Mouse (Mus musculus): ENCODE data around the gene Apobec2.

The Apobec2 gene

GRCm38 (mm10) chr17:48437421-48437911 lies 4.7 kb upstream of the Apobec2 start:
- DNase-seq (ENCODE audit: low read depth), result no peak

GRCm38 (mm10) chr17:48436487-48436886 lies 3.8 kb upstream of the Apobec2 start:
- DNase-seq (ENCODE audit: low read depth), result peak; percentile 83

GRCm38 (mm10) chr17:48434479-48434878 lies 1.7 kb upstream of the Apobec2 start:
- no peak for DNase-seq (ENCODE audit: low read depth)

GRCm38 (mm10) chr17:48433689-48434330 lies 1.1 kb upstream of the Apobec2 start:
- DNase-seq (ENCODE audit: low read depth), result peak; percentile 50

- no peak for DNase-seq (ENCODE audit: low read depth)
Observed at GRCm38 (mm10) chr17:48433006-48433655, 401 bp upstream of the Apobec2 start.

GRCm38 (mm10) chr17:48431054-48431453 lies 1.7 kb downstream of the Apobec2 start:
- no peak for DNase-seq (ENCODE audit: low read depth)

- no peak for DNase-seq (ENCODE audit: low read depth)
Observed at GRCm38 (mm10) chr17:48430394-48430793, 2.3 kb downstream of the Apobec2 start.

GRCm38 (mm10) chr17:48427852-48428530 lies 4.7 kb downstream of the Apobec2 start:
- peak; percentile 59 for DNase-seq (ENCODE audit: low read depth)

GRCm38 (mm10) chr17:48426991-48427750 lies 5.6 kb downstream of the Apobec2 start:
- DNase-seq (ENCODE audit: low read depth), result no peak

GRCm38 (mm10) chr17:48425823-48426612 lies 6.7 kb downstream of the Apobec2 start:
- peak; percentile 58 for DNase-seq (ENCODE audit: low read depth)

GRCm38 (mm10) chr17:48424237-48424636 lies 8.5 kb downstream of the Apobec2 start:
- DNase-seq (ENCODE audit: low read depth), result no peak

GRCm38 (mm10) chr17:48419571-48419970 lies 13.2 kb downstream of the Apobec2 start:
- DNase-seq (ENCODE audit: low read depth), result peak; percentile 51

GRCm38 (mm10) chr17:48418781-48419180 lies 13.9 kb downstream of the Apobec2 start:
- no peak for DNase-seq (ENCODE audit: low read depth)

- peak; percentile 89 for DNase-seq (ENCODE audit: low read depth)
Observed at GRCm38 (mm10) chr17:48418174-48418573, 14.6 kb downstream of the Apobec2 start.

GRCm38 (mm10) chr17:48417521-48417920 lies 15.2 kb downstream of the Apobec2 start:
- no peak for DNase-seq (ENCODE audit: low read depth)

- DNase-seq (ENCODE audit: low read depth), result peak; percentile 77
Observed at GRCm38 (mm10) chr17:48416425-48417195, 16.1 kb downstream of the Apobec2 start.

GRCm38 (mm10) chr17:48416011-48416410 lies 16.7 kb downstream of the Apobec2 start:
- peak; percentile 72 for DNase-seq (ENCODE audit: low read depth)

GRCm38 (mm10) chr17:48411241-48411640 lies 21.5 kb downstream of the Apobec2 start:
- DNase-seq (ENCODE audit: low read depth), result no peak

- DNase-seq (ENCODE audit: low read depth), result no peak
Observed at GRCm38 (mm10) chr17:48410299-48410785, 22.4 kb downstream of the Apobec2 start.
